Mouse (Mus musculus): ENCODE measurements around the gene Zmynd19.

- TF ChIP-seq CTCF (IDR thresholded peaks at IDR 0.05; ENCODE audit: insufficient read depth, low read depth, low read length) (no peak), POLR2A (IDR thresholded peaks at IDR 0.05; ENCODE audit: insufficient read depth, low read depth, low read length) (no peak)
Measured at GRCm38 (mm10) chr2:24942092-24942491, 7.5 kb upstream of the Zmynd19 start.

Measured in olfactory bulb, adult 2 months (tissue).